Mouse (Mus musculus): ENCODE measurements at regions not wholly inside any gene's neighbourhood (a gene's known extent, or its start where the extent isn't known, plus 50 kb on each side); places are given as distances from the start of the nearest gene placed in this dataset.
A peak's percentile ranks its signal among the peaks of the same experiment; 100 is the strongest.

DNA sequence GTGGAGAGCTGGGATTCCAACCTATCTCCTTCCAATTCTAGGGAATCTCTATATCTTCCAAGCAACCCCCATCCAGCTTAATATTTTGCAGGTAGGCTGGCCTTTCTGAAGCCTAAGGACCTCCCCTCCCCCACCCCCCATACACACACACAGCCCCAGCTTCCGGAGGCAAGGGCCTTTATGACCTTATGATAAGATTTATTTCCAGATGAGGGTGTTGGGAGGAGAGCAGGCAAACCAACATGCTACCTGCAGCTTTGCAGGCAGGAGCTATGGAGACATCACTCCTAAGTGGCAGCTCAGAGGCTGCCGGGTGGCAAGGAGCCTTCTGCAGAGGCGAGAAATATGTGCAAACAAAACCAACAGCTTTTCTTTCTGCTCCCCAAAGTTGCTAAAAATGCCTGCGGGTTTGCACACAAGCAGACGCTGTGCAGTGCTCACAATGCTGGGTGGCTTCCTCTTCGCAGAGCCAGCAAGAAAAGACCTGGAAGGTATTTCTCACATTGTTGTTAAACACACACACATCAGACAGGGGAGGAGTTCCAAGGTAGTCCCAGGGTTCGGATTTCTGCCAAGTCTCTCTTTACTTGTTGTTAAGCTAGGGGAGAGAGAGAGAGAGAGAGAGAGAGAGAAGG is 145.2 kb upstream of the Jun start:
- H3K4me3 ChIP-seq (ENCODE audit: control insufficient read depth, insufficient read depth, low read length), result no peak overlapping the region
- no peak for TF ChIP-seq CTCF (IDR thresholded peaks at IDR 0.05; ENCODE audit: borderline replicate concordance, control insufficient read depth, extremely low read depth, insufficient read depth, low read length, poor library complexity)
- TF ChIP-seq POLR2A (IDR thresholded peaks at IDR 0.05; ENCODE audit: control insufficient read depth, extremely low read depth, insufficient read depth, low read length, poor library complexity), result no peak
- peak overlapping the region; percentile 65; the same call in 1 of the 2 replicates for H3K27ac ChIP-seq (ENCODE audit: control insufficient read depth, insufficient read depth, low read length)
- peaks cover 37% of the 10 kb centered on the region for H3K4me1 ChIP-seq (replicated peaks; ENCODE audit: control insufficient read depth, insufficient read depth, low read length)
- no peaks in the 10 kb centered on the region for H3K27me3 ChIP-seq (ENCODE audit: control insufficient read depth, insufficient read depth, low read length)
- no peaks in the 10 kb centered on the region for H3K36me3 ChIP-seq (ENCODE audit: control insufficient read depth, insufficient read depth, low read length)
- DNase-seq, result no peak
- 38% methylated on average over 7 of the region's 7 CpGs for WGBS

DNA sequence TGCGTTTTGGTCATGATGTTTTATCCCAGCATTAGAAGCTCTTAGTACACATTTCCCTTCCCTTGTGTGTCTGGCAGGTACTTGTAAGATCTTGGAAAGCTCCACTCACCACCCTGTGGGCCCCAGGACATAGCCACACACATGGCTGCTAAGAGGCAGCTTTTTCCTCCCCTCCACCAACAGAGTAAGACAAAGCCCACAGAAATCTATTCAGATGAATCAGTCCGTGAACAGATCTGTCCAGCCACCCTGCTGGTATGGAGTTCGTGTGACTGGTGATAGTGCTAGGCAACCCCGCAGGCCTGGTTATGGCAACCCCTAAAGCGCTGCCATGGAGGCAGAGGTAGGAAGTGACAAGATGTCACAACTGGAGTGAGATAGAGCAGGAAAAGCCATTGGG is 147.4 kb upstream of the Jun start:
- peaks cover 29% of the 10 kb centered on the region for H3K4me1 ChIP-seq (replicated peaks; ENCODE audit: control insufficient read depth, insufficient read depth, low read length)
- TF ChIP-seq POLR2A (IDR thresholded peaks at IDR 0.05; ENCODE audit: control insufficient read depth, extremely low read depth, insufficient read depth, low read length, poor library complexity), result no peak
- WGBS, result 80% methylated on average over 5 of the region's 5 CpGs

DNA sequence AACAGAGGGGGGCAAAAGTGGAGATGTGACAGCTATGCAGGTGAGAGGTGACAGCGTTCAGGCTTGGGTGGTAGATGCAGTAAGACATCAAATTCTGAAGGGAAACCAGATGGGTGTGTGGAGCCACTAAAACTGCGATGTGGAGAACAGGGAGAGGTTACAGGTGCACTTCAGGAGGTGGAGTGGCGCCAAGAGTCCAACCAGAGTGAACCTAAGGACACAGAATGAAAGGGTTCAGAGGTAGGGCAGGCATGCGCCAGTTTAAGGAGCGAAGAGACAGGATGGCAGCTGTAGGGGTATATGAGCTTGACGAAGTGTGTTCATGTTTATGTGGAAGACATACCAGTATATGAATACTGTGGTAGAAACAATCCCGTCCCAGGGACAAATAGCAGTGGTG is 148.1 kb upstream of the Jun start:
- Histone ChIP-seq H3K27me3 (ENCODE audit: control insufficient read depth, insufficient read depth, low read length) (no peaks in the 10 kb centered on the region), H3K4me3 (ENCODE audit: control insufficient read depth, insufficient read depth, low read length) (no peak overlapping the region), H3K36me3 (ENCODE audit: control insufficient read depth, insufficient read depth, low read length) (no peaks in the 10 kb centered on the region), H3K4me1 (replicated peaks; ENCODE audit: control insufficient read depth, insufficient read depth, low read length) (peaks cover 27% of the 10 kb centered on the region), H3K27ac (ENCODE audit: control insufficient read depth, insufficient read depth, low read length) (peak overlapping the region; percentile 24; the same call in 1 of the 2 replicates)
- no peak for DNase-seq
- TF ChIP-seq POLR2A (IDR thresholded peaks at IDR 0.05; ENCODE audit: control insufficient read depth, extremely low read depth, insufficient read depth, low read length, poor library complexity), result no peak
- TF ChIP-seq CTCF (IDR thresholded peaks at IDR 0.05; ENCODE audit: borderline replicate concordance, control insufficient read depth, extremely low read depth, insufficient read depth, low read length, poor library complexity), result no peak
- WGBS, result 56% methylated on average over 7 of the region's 7 CpGs

More for the DNA sequence above, 147.4 kb upstream of the Jun start:
- Histone ChIP-seq H3K36me3 (ENCODE audit: control insufficient read depth, insufficient read depth, low read length) (no peaks in the 10 kb centered on the region), H3K27ac (ENCODE audit: control insufficient read depth, insufficient read depth, low read length) (no peak overlapping the region), H3K4me3 (ENCODE audit: control insufficient read depth, insufficient read depth, low read length) (no peak overlapping the region), H3K27me3 (ENCODE audit: control insufficient read depth, insufficient read depth, low read length) (no peaks in the 10 kb centered on the region)
- DNase-seq, result no peak

DNA sequence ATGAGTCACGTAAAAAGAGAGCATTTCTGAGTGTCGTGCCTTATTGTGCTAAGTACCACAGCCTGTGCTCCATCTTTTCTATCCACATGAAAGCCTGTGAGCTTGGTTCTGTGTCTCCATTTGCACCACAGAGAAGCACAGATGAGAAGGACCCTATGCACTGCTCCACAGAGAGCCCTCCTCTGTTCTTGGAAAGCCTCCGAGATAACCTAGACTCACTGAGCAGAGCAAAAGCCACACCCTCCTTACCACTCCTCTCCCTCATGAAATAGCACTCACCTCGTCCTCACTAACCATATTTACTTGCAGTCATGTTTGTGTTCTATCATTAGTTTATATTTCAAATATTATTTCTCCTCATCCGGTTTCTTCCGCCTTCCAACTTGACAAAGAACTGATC is 150.5 kb upstream of the Jun start:
- no peak for TF ChIP-seq CTCF (IDR thresholded peaks at IDR 0.05; ENCODE audit: borderline replicate concordance, control insufficient read depth, extremely low read depth, insufficient read depth, low read length, poor library complexity)
- no peak for TF ChIP-seq POLR2A (IDR thresholded peaks at IDR 0.05; ENCODE audit: control insufficient read depth, extremely low read depth, insufficient read depth, low read length, poor library complexity)
- Histone ChIP-seq H3K27me3 (ENCODE audit: control insufficient read depth, insufficient read depth, low read length) (no peaks in the 10 kb centered on the region), H3K4me3 (ENCODE audit: control insufficient read depth, insufficient read depth, low read length) (no peak overlapping the region), H3K4me1 (replicated peaks; ENCODE audit: control insufficient read depth, insufficient read depth, low read length) (peaks cover 19% of the 10 kb centered on the region), H3K36me3 (ENCODE audit: control insufficient read depth, insufficient read depth, low read length) (no peaks in the 10 kb centered on the region), H3K27ac (ENCODE audit: control insufficient read depth, insufficient read depth, low read length) (no peak overlapping the region)
- WGBS, result 96% methylated on average over 6 of the region's 6 CpGs
- no peak for DNase-seq

DNA sequence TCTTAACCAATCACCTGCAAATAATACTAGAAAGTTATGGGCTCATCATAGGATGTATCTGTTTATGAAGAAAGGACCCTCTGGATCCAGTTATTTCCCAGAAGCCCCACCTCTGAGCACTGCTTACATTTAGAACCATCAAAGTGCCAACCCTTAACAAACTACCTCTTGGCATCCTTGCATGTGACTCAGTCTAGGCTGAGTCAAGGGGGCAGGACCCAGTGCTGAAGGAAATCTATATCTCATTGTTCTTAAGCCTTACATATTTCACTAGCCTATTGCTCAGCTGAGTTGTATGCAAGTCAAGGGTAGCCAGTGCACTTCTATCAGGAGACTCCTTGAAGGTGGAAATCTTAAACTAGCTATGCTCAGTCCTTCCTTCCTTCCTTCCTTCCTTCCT is 151.6 kb upstream of the Jun start:
- Histone ChIP-seq H3K4me3 (ENCODE audit: control insufficient read depth, insufficient read depth, low read length) (no peak overlapping the region), H3K36me3 (ENCODE audit: control insufficient read depth, insufficient read depth, low read length) (no peaks in the 10 kb centered on the region), H3K27ac (ENCODE audit: control insufficient read depth, insufficient read depth, low read length) (no peak overlapping the region), H3K4me1 (replicated peaks; ENCODE audit: control insufficient read depth, insufficient read depth, low read length) (peaks cover 19% of the 10 kb centered on the region), H3K27me3 (ENCODE audit: control insufficient read depth, insufficient read depth, low read length) (no peaks in the 10 kb centered on the region)
- no peak for DNase-seq
- TF ChIP-seq CTCF (IDR thresholded peaks at IDR 0.05; ENCODE audit: borderline replicate concordance, control insufficient read depth, extremely low read depth, insufficient read depth, low read length, poor library complexity) (no peak), POLR2A (IDR thresholded peaks at IDR 0.05; ENCODE audit: control insufficient read depth, extremely low read depth, insufficient read depth, low read length, poor library complexity) (no peak)

DNA sequence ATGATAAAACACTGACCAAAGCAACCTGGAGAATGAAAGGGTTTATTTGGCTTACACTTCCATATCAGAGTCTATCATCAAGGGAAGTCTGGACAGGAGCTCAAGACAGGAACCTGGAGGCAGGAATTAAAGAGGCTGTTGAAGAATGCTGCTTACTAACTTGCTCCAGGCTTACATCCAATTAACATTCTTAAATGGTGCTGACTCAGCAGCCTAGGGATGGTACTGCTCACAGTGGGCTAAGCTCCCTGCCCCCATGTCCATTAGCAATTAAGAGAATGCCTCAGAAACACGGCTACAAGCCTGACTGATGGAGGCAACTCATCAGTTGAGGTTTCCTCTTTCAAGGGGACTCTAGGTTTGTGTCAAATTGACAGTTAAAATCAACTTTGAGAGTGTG is 153.3 kb upstream of the Jun start:
- WGBS, result 48% methylated on average over 1 of the region's 1 CpGs

DNA sequence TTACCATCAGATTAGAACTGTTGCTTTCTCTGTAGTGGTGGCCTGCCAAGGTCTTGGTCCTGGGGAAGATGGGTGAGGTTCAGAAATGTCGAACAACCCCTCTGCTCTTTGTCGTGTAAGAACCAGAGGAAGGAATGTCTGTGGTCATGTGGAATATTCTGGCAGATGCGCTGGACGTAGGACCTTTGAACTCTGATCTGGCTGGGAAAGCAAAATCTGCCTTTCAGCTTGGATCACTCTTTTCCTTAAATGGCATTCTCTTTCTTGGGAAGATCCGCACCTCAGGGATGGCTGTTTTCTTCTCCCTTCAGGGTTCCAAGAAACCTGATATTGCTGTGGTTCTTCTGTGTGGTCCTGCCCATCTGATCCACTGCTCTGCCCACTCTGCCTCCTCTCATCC is 155.8 kb upstream of the Jun start:
- Histone ChIP-seq H3K4me3 (ENCODE audit: control insufficient read depth, insufficient read depth, low read length) (no peak overlapping the region), H3K27ac (ENCODE audit: control insufficient read depth, insufficient read depth, low read length) (no peak overlapping the region), H3K36me3 (ENCODE audit: control insufficient read depth, insufficient read depth, low read length) (no peaks in the 10 kb centered on the region), H3K4me1 (replicated peaks; ENCODE audit: control insufficient read depth, insufficient read depth, low read length) (peaks cover 4% of the 10 kb centered on the region), H3K27me3 (ENCODE audit: control insufficient read depth, insufficient read depth, low read length) (no peaks in the 10 kb centered on the region)
- WGBS, result 96% methylated on average over 5 of the region's 5 CpGs
- TF ChIP-seq CTCF (IDR thresholded peaks at IDR 0.05; ENCODE audit: borderline replicate concordance, control insufficient read depth, extremely low read depth, insufficient read depth, low read length, poor library complexity) (no peak), POLR2A (IDR thresholded peaks at IDR 0.05; ENCODE audit: control insufficient read depth, extremely low read depth, insufficient read depth, low read length, poor library complexity) (no peak)
- no peak for DNase-seq

More for the DNA sequence above, 153.3 kb upstream of the Jun start:
- TF ChIP-seq CTCF (IDR thresholded peaks at IDR 0.05; ENCODE audit: borderline replicate concordance, control insufficient read depth, extremely low read depth, insufficient read depth, low read length, poor library complexity) (no peak), POLR2A (IDR thresholded peaks at IDR 0.05; ENCODE audit: control insufficient read depth, extremely low read depth, insufficient read depth, low read length, poor library complexity) (no peak)
- Histone ChIP-seq H3K36me3 (ENCODE audit: control insufficient read depth, insufficient read depth, low read length) (no peaks in the 10 kb centered on the region), H3K27me3 (ENCODE audit: control insufficient read depth, insufficient read depth, low read length) (no peaks in the 10 kb centered on the region), H3K4me1 (replicated peaks; ENCODE audit: control insufficient read depth, insufficient read depth, low read length) (peaks cover 9% of the 10 kb centered on the region), H3K4me3 (ENCODE audit: control insufficient read depth, insufficient read depth, low read length) (no peak overlapping the region), H3K27ac (ENCODE audit: control insufficient read depth, insufficient read depth, low read length) (no peak overlapping the region)
- no peak for DNase-seq
